50 mouse cellular contexts compared by ENCODE assay signal in the genomic region with DNA sequence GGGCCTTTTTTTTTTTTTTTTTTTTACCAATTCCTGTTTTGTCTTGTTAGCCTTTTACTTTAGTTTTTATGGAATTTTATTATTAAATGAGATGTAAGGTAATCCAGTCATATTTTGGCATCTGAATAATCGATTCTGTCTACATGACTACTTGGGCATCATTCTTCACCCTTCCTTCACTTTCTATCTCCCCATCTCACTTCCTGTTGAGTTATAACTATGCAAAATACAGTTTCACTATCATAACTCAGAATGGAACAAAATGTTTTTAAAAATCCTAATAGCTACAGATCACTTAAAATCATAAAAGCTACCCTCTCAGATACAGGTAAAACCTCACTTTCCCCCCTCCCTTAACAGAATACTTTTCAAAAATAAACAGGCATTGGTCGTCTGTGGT. TPM values are rescaled to one million over a fixed set of nuclear protein-coding genes. Genes with fewer than 3 reads are reported as not detected.
"Had no signal": no experiment of that assay in that cellular context is flagged by ENCODE, and none has a peak within 500 bp of the region (broad histone marks: within the 10 kb centered on the region; RNA-seq: fewer than 3 reads in every experiment).

No protein-coding gene starts in this region.

- H3K4me1 ChIP-seq: heart, embryonic 10.5 days; heart, embryonic 13.5 days; heart, embryonic 15.5 days; hindbrain, embryonic 10.5 days; hindbrain, embryonic 12.5 days; hindbrain, embryonic 13.5 days; hindbrain, embryonic 15.5 days; intestine, embryonic 15.5 days had no signal

- H3K36me3 ChIP-seq: heart, embryonic 10.5 days; heart, embryonic 12.5 days; heart, embryonic 13.5 days; heart, embryonic 15.5 days; hindbrain, embryonic 10.5 days; hindbrain, embryonic 12.5 days; hindbrain, embryonic 13.5 days; hindbrain, embryonic 15.5 days; intestine, embryonic 15.5 days; kidney, embryonic 15.5 days had no signal

- H3K27ac ChIP-seq: heart, embryonic 10.5 days; heart, embryonic 13.5 days; heart, embryonic 15.5 days; hindbrain, embryonic 10.5 days; hindbrain, embryonic 12.5 days; hindbrain, embryonic 13.5 days; hindbrain, embryonic 14.5 days; hindbrain, embryonic 15.5 days; hindbrain, postnatal 0 days; intestine, embryonic 15.5 days; kidney, embryonic 15.5 days; kidney, postnatal 0 days; layer of hippocampus, adult 2 months; left cerebral cortex, adult 2 months had no signal

- H3K9me3 ChIP-seq: heart, embryonic 10.5 days; heart, embryonic 12.5 days; heart, embryonic 13.5 days; heart, embryonic 15.5 days; hindbrain, embryonic 10.5 days; hindbrain, embryonic 12.5 days; hindbrain, embryonic 13.5 days; hindbrain, embryonic 15.5 days; intestine, embryonic 15.5 days; kidney, embryonic 15.5 days had no signal

- H3K9ac ChIP-seq: heart, embryonic 12.5 days; heart, embryonic 13.5 days; heart, embryonic 15.5 days; hindbrain, embryonic 12.5 days; hindbrain, embryonic 13.5 days; hindbrain, embryonic 14.5 days; hindbrain, embryonic 15.5 days; intestine, embryonic 15.5 days; kidney, embryonic 15.5 days had no signal

- H3K4me2 ChIP-seq: heart, embryonic 11.5 days; heart, embryonic 12.5 days; heart, embryonic 13.5 days; heart, embryonic 15.5 days; hindbrain, embryonic 12.5 days; hindbrain, embryonic 13.5 days; hindbrain, embryonic 14.5 days; hindbrain, embryonic 15.5 days; intestine, embryonic 15.5 days; kidney, embryonic 15.5 days had no signal

- H3K4me3 ChIP-seq: heart, embryonic 10.5 days; heart, embryonic 12.5 days; heart, embryonic 13.5 days; heart, embryonic 15.5 days; hindbrain, embryonic 10.5 days; hindbrain, embryonic 12.5 days; hindbrain, embryonic 13.5 days; hindbrain, embryonic 15.5 days; intestine, embryonic 15.5 days; kidney, embryonic 15.5 days; layer of hippocampus, adult 2 months; left cerebral cortex, adult 2 months had no signal

- DNase-seq: heart, postnatal 10 days; heart, postnatal 14 days; heart, postnatal 4 days; kidney, adult 11 months; kidney, adult 18-20 months; kidney, adult 2 months; kidney, adult 8-10 months; kidney, adult 9 months; kidney, postnatal 10 days; kidney, postnatal 14 days; kidney, postnatal 25 days; kidney, postnatal 36 days; kidney, postnatal 4 days; layer of hippocampus, adult 9-11 months; layer of hippocampus, postnatal 36 days had no signal

- H3K27me3 ChIP-seq: heart, embryonic 12.5 days; heart, embryonic 13.5 days; heart, embryonic 15.5 days; hindbrain, embryonic 12.5 days; hindbrain, embryonic 13.5 days; hindbrain, embryonic 15.5 days; intestine, embryonic 15.5 days; kidney, embryonic 15.5 days had no signal

RNA-seq across cellular contexts. Expression of a gene that starts 6.8 kb away (rescaled TPM):
- total RNA-seq: heart, postnatal 10 days; heart, postnatal 14 days; heart, postnatal 25 days; heart, postnatal 4 days; hematopoietic stem cell, adult 5-6 weeks; hindbrain, postnatal 0 days; layer of hippocampus, adult 18-20 months; layer of hippocampus, adult 2 months; layer of hippocampus, adult 8-10 months; layer of hippocampus, postnatal 10 days; layer of hippocampus, postnatal 14 days; layer of hippocampus, postnatal 25 days; layer of hippocampus, postnatal 36 days; left cerebral cortex, adult 18-20 months; left cerebral cortex, adult 2 months; left cerebral cortex, adult 8-10 months had no signal
- polyA plus RNA-seq: heart, embryonic 10.5 days; heart, embryonic 11.5 days; heart, embryonic 12.5 days; heart, embryonic 13.5 days; heart, embryonic 14.5 days; heart, embryonic 15.5 days; heart, embryonic 16.5 days; heart, postnatal 0 days; hindbrain, embryonic 10.5 days; hindbrain, embryonic 11.5 days; hindbrain, embryonic 12.5 days; hindbrain, embryonic 13.5 days; hindbrain, embryonic 14.5 days; hindbrain, embryonic 15.5 days; hindbrain, embryonic 16.5 days; hindbrain, postnatal 0 days; inflammation-experienced regulatory T-cells, adult 6 months; intestine, embryonic 14.5 days; intestine, embryonic 15.5 days; intestine, embryonic 16.5 days; intestine, postnatal 0 days; large intestine, adult 2 months had no signal
